Mouse (Mus musculus): ENCODE measurements around the gene Bcl3. TPM values are rescaled to one million over a fixed set of nuclear protein-coding genes. Genes with fewer than 3 reads are reported as not detected.
A peak's percentile ranks its signal among the peaks of the same experiment; 100 is the strongest.

The Bcl3 gene
- polyA plus RNA-seq, 1 experiment from 2014 or later, result 0.71 TPM

DNA sequence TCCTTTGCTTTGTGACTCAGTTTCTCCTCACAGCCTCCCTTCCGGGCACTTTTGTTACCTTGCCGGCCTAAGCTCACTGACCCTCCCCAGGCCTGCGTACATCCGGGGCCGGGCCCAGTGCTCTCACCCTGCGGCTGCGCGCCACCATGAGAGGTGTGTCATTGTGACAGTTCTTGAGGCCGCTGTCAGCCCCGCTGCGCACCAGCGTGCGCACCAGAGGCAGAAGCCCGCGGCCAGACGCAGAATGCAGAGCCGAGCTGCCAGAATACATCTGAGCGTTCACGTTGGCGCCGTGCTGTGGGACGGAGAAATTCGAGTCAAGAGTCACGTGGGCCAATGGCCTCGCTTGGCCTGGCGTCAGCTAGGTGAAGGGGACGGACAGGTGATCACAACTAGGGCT is 13.2 kb downstream of the Bcl3 start:
- peaks cover 44% of the 10 kb centered on the region for H3K27me3 ChIP-seq (ENCODE audit: control insufficient read depth, insufficient read depth, low read length)
- H3K27ac ChIP-seq (replicated peaks; ENCODE audit: low read depth, low read length), result no peak overlapping the region
- no peaks in the 10 kb centered on the region for H3K36me3 ChIP-seq (ENCODE audit: control insufficient read depth, insufficient read depth, low read length)
- no peak for ATAC-seq (ENCODE audit: insufficient number of reproducible peaks, low FRiP score, low TSS enrichment, low read depth)
- H3K9me3 ChIP-seq (ENCODE audit: control insufficient read depth, low read length), result no peaks in the 10 kb centered on the region; the same call in 1 of the 2 replicates
- 2% methylated on average over 27 of the region's 27 CpGs for WGBS
- H3K4me1 ChIP-seq (ENCODE audit: control insufficient read depth, insufficient read depth, low read length), result peaks cover 7% of the 10 kb centered on the region; the same call in 1 of the 2 replicates
- H3K4me3 ChIP-seq (ENCODE audit: low read depth, low read length), result peak overlapping the region; percentile 16
- H3K4me2 ChIP-seq (ENCODE audit: low read depth, severe bottlenecking), result peak overlapping the region; percentile 35
- H3K9ac ChIP-seq (ENCODE audit: low read length), result no peak overlapping the region
- no peak for DNase-seq (ENCODE audit: low spot score)

GRCm38 (mm10) chr7:19806356-19806969 is 16.1 kb downstream of the Bcl3 start:
- no peak overlapping the region for H3K9ac ChIP-seq (ENCODE audit: low read length)
- H3K4me3 ChIP-seq (ENCODE audit: low read depth, low read length), result no peak overlapping the region
- no peaks in the 10 kb centered on the region for H3K36me3 ChIP-seq (ENCODE audit: control insufficient read depth, insufficient read depth, low read length)
- DNase-seq (ENCODE audit: low spot score) (no peak), ATAC-seq (ENCODE audit: insufficient number of reproducible peaks, low FRiP score, low TSS enrichment, low read depth) (no peak)
- H3K4me2 ChIP-seq (ENCODE audit: low read depth, severe bottlenecking), result no peak overlapping the region
- H3K4me1 ChIP-seq (ENCODE audit: control insufficient read depth, insufficient read depth, low read length), result peaks cover 7% of the 10 kb centered on the region; the same call in 1 of the 2 replicates
- H3K27ac ChIP-seq (replicated peaks; ENCODE audit: low read depth, low read length), result no peak overlapping the region
- no peaks in the 10 kb centered on the region; the same call in 1 of the 2 replicates for H3K9me3 ChIP-seq (ENCODE audit: control insufficient read depth, low read length)
- WGBS, result 86% methylated on average over 8 of the region's 8 CpGs
- H3K27me3 ChIP-seq (ENCODE audit: control insufficient read depth, insufficient read depth, low read length), result peaks cover 33% of the 10 kb centered on the region

GRCm38 (mm10) chr7:19802995-19803394 is 19.6 kb downstream of the Bcl3 start:
- Histone ChIP-seq H3K4me2 (ENCODE audit: low read depth, severe bottlenecking) (no peak overlapping the region), H3K27ac (replicated peaks; ENCODE audit: low read depth, low read length) (no peak overlapping the region), H3K27me3 (ENCODE audit: control insufficient read depth, insufficient read depth, low read length) (no peaks in the 10 kb centered on the region), H3K9me3 (ENCODE audit: control insufficient read depth, low read length) (no peaks in the 10 kb centered on the region), H3K36me3 (ENCODE audit: control insufficient read depth, insufficient read depth, low read length) (no peaks in the 10 kb centered on the region), H3K4me1 (ENCODE audit: control insufficient read depth, insufficient read depth, low read length) (no peaks in the 10 kb centered on the region), H3K4me3 (ENCODE audit: low read depth, low read length) (no peak overlapping the region), H3K9ac (ENCODE audit: low read length) (no peak overlapping the region)
- WGBS, result 34% methylated on average over 5 of the region's 7 CpGs
- DNase-seq (ENCODE audit: low spot score), result peak; percentile 83
- no peak for ATAC-seq (ENCODE audit: insufficient number of reproducible peaks, low FRiP score, low TSS enrichment, low read depth)

GRCm38 (mm10) chr7:19800764-19801163 is 21.8 kb downstream of the Bcl3 start:
- peak; percentile 62 for DNase-seq (ENCODE audit: low spot score)
- Histone ChIP-seq H3K4me3 (ENCODE audit: low read depth, low read length) (no peak overlapping the region), H3K9ac (ENCODE audit: low read length) (no peak overlapping the region), H3K4me2 (ENCODE audit: low read depth, severe bottlenecking) (no peak overlapping the region), H3K36me3 (ENCODE audit: control insufficient read depth, insufficient read depth, low read length) (no peaks in the 10 kb centered on the region), H3K4me1 (ENCODE audit: control insufficient read depth, insufficient read depth, low read length) (no peaks in the 10 kb centered on the region), H3K9me3 (ENCODE audit: control insufficient read depth, low read length) (no peaks in the 10 kb centered on the region), H3K27me3 (ENCODE audit: control insufficient read depth, insufficient read depth, low read length) (peaks cover 16% of the 10 kb centered on the region), H3K27ac (replicated peaks; ENCODE audit: low read depth, low read length) (no peak overlapping the region)
- no peak for ATAC-seq (ENCODE audit: insufficient number of reproducible peaks, low FRiP score, low TSS enrichment, low read depth)
- 28% methylated on average over 2 of the region's 2 CpGs for WGBS

DNA sequence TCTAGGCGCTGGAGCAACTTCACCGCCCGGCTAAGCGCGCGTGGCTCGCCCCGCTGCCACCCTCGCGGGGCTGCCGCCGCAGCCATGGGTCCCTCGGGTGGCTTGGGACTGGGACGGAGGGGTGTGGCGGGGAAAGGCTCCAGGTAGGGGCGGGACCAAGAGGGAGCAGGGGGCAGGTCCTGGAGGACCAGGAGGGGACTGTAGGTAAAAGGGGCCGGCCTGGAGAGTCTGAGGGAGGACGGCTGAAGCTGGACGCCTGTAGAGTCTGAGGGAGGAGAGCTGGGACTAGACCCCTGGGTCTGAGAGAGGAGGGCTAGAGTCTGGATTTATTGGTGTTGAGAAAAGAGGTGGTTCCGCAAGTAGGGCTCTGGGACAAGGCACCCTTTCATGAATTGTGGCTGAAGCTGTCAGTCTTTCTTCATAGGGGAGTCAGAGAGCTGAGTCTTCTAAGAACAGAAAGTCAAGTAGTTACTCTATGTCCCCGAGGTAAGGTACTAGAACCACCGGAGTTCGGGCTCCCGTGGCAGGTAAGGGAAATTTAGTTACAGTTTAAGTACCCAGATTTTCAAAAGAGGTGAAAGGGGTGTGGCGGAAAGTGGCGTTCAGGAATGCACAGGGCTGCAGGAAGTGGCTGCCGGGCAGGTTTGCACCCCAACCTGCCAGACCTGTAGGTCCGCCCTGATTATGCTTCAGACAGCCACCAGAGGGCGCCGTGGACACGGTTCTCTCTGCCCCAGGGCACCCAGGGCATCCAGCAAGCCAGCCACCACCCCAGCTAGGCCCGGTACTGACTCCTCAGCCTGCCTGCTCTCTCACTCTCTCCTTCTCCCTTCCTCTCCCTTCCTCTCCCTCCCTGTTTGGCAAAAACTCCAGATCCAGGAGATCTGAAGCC is 25.6 kb downstream of the Bcl3 start, which contains the start of gene Cblc:
Gene Cblc, minus strand, starts transcription at position 113 of the 892 bp plus-strand sequence.
- peaks cover 18% of the 10 kb centered on the region for H3K27me3 ChIP-seq (ENCODE audit: control insufficient read depth, insufficient read depth, low read length)
- no peak; the same call in 1 of the 2 replicates for ATAC-seq (ENCODE audit: insufficient number of reproducible peaks, low FRiP score, low TSS enrichment, low read depth)
- no peak within 1 kb of the TSS for H3K9ac ChIP-seq (ENCODE audit: low read length)
- peak; percentile 85 for DNase-seq (ENCODE audit: low spot score)
- no peak within 1 kb of the TSS for H3K27ac ChIP-seq (replicated peaks; ENCODE audit: low read depth, low read length)
- no peaks in the 10 kb centered on the region for H3K4me1 ChIP-seq (ENCODE audit: control insufficient read depth, insufficient read depth, low read length)
- H3K4me2 ChIP-seq (ENCODE audit: low read depth, severe bottlenecking), result peak within 1 kb of the TSS; percentile 23; the same call in 1 of the 2 replicates
- H3K9me3 ChIP-seq (ENCODE audit: control insufficient read depth, low read length), result no peaks in the 10 kb centered on the region; the same call in 1 of the 2 replicates
- no peaks in the 10 kb centered on the region for H3K36me3 ChIP-seq (ENCODE audit: control insufficient read depth, insufficient read depth, low read length)
- 2% methylated on average over 31 of the region's 32 CpGs for WGBS
- no peak within 1 kb of the TSS for H3K4me3 ChIP-seq (ENCODE audit: low read depth, low read length)

DNA sequence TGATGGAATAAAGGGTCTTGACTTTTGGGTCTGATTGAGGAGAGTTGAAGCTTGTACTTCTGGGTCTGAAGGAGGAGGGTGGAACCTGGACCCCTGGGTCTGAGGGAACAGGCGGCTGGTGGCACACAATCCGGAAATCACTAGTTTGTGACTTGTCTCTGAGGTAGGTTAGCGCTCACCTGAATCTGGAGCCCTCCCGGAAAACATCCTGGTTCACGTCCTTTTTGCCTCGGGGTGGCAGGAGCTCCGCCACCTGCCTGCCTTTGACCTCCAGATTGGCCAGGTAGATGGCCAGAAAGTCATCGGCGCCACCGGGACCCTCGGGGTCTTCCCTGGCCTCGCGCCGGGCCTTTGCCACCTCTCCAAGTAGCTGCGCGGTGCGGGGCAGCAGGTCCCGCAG is 26.3 kb downstream of the Bcl3 start:
- H3K4me1 ChIP-seq (ENCODE audit: control insufficient read depth, insufficient read depth, low read length), result no peaks in the 10 kb centered on the region
- no peak overlapping the region for H3K27ac ChIP-seq (replicated peaks; ENCODE audit: low read depth, low read length)
- H3K9me3 ChIP-seq (ENCODE audit: control insufficient read depth, low read length), result no peaks in the 10 kb centered on the region; the same call in 1 of the 2 replicates
- ATAC-seq (ENCODE audit: insufficient number of reproducible peaks, low FRiP score, low TSS enrichment, low read depth) (no peak), DNase-seq (ENCODE audit: low spot score) (no peak)
- 7% methylated on average over 18 of the region's 18 CpGs for WGBS
- no peak overlapping the region for H3K9ac ChIP-seq (ENCODE audit: low read length)
- H3K36me3 ChIP-seq (ENCODE audit: control insufficient read depth, insufficient read depth, low read length), result no peaks in the 10 kb centered on the region
- peak overlapping the region; percentile 23; the same call in 1 of the 2 replicates for H3K4me2 ChIP-seq (ENCODE audit: low read depth, severe bottlenecking)
- peaks cover 18% of the 10 kb centered on the region for H3K27me3 ChIP-seq (ENCODE audit: control insufficient read depth, insufficient read depth, low read length)
- no peak overlapping the region for H3K4me3 ChIP-seq (ENCODE audit: low read depth, low read length)

DNA sequence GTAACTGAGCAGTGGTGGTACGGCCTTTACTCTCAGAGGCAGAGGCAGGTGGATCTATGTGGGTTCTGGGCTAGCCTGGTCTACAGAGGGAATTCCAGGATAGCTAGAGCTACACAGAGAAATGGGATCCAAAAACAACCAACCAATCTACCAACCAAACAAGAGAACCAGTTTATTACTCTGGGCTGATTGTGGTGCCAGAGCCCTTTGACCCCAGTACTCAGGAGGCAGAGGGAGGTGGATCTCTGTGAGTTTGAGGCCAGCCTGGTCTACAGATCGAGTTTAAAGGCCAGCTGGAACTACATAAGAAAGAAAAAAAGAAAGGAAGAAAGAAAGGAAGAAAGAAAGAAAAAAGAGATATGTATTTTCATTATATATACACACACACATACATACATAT is 27.3 kb downstream of the Bcl3 start:
- peaks cover 20% of the 10 kb centered on the region for H3K27me3 ChIP-seq (ENCODE audit: control insufficient read depth, insufficient read depth, low read length)
- H3K27ac ChIP-seq (replicated peaks; ENCODE audit: low read depth, low read length), result no peak overlapping the region
- ATAC-seq (ENCODE audit: insufficient number of reproducible peaks, low FRiP score, low TSS enrichment, low read depth) (no peak), DNase-seq (ENCODE audit: low spot score) (no peak)
- no peaks in the 10 kb centered on the region for H3K36me3 ChIP-seq (ENCODE audit: control insufficient read depth, insufficient read depth, low read length)
- no peaks in the 10 kb centered on the region for H3K4me1 ChIP-seq (ENCODE audit: control insufficient read depth, insufficient read depth, low read length)
- no peaks in the 10 kb centered on the region; the same call in 1 of the 2 replicates for H3K9me3 ChIP-seq (ENCODE audit: control insufficient read depth, low read length)
- H3K4me3 ChIP-seq (ENCODE audit: low read depth, low read length), result no peak overlapping the region
- H3K4me2 ChIP-seq (ENCODE audit: low read depth, severe bottlenecking), result no peak overlapping the region
- no peak overlapping the region for H3K9ac ChIP-seq (ENCODE audit: low read length)
- WGBS, result 70% methylated on average over 2 of the region's 2 CpGs

- no peak overlapping the region for H3K4me2 ChIP-seq (ENCODE audit: low read depth, severe bottlenecking)
- H3K27me3 ChIP-seq (ENCODE audit: control insufficient read depth, insufficient read depth, low read length), result peaks cover 20% of the 10 kb centered on the region
- no peaks in the 10 kb centered on the region; the same call in 1 of the 2 replicates for H3K9me3 ChIP-seq (ENCODE audit: control insufficient read depth, low read length)
- H3K36me3 ChIP-seq (ENCODE audit: control insufficient read depth, insufficient read depth, low read length), result no peaks in the 10 kb centered on the region
- H3K9ac ChIP-seq (ENCODE audit: low read length), result no peak overlapping the region
- no peaks in the 10 kb centered on the region for H3K4me1 ChIP-seq (ENCODE audit: control insufficient read depth, insufficient read depth, low read length)
- WGBS, result 87% methylated on average over 19 of the region's 19 CpGs
- no peak for ATAC-seq (ENCODE audit: insufficient number of reproducible peaks, low FRiP score, low TSS enrichment, low read depth)
- no peak for DNase-seq (ENCODE audit: low spot score)
- no peak overlapping the region for H3K27ac ChIP-seq (replicated peaks; ENCODE audit: low read depth, low read length)
- no peak overlapping the region for H3K4me3 ChIP-seq (ENCODE audit: low read depth, low read length)
Observed at GRCm38 (mm10) chr7:19792701-19793630, 29.6 kb downstream of the Bcl3 start.

Measured in limb, embryonic 11.5 days (tissue).